In the genomic region with DNA sequence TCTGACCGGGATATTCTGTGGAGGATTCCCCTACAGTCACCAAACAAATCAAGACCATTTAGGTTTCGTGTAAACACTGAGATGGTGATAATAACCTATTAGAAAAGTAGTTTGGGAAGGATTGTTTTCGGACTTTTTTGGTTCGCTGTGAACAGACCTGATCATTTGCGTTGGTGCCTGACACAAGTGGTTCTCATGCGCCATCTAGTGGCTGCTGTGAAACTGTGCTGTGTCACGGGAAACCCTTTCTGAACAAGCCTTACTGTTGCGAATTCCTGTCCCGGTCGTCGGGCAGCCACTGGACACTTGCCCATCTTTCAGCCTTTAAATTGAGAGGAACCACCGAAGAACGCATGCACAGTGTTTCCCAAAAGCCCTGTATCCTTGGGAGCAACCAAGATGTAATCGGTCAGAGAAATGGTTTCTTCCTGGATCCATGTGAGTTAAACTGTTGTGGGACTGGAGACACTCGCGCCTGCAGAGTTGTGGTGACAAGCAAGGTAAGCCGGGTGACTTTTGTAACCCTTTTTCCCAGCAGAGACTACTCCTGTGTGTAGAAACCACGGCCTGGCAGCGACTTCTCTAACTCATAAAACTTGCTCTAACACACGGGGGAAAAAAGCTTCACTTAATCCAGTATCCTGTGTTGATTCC, we compare ENCODE assay signal across 8 mouse cellular contexts.
DNase-seq lines count a peak whose midpoint lies in the region; ATAC-seq and TF ChIP-seq lines count a peak whose summit lies in the region.

No protein-coding gene starts in this region.

- H3K9me3 ChIP-seq in embryonic facial prominence, embryonic 14.5 days (ENCODE audit: control insufficient read depth, low read length): no peaks in the 10 kb centered on the region
- no peaks in the 10 kb centered on the region for H3K9me3 ChIP-seq in limb, embryonic 11.5 days (ENCODE audit: control insufficient read depth, low read length)
- no peaks in the 10 kb centered on the region for H3K9me3 ChIP-seq in midbrain, embryonic 14.5 days (ENCODE audit: control insufficient read depth, low read length)

- peak; percentile 75; the same call in 1 of the 2 replicates for TF ChIP-seq EP300 in heart, adult 2 months (IDR thresholded peaks at IDR 0.05; ENCODE audit: insufficient read depth, low read depth, low read length)

- H3K4me3 ChIP-seq in bone marrow, adult 2 months (replicated peaks; ENCODE audit: control insufficient read depth, low read depth, low read length): no peak overlapping the region
- peak overlapping the region; percentile 35 for H3K4me3 ChIP-seq in embryonic facial prominence, embryonic 14.5 days (ENCODE audit: low read depth, low read length)
- H3K4me3 ChIP-seq in heart, adult 2 months: no peak overlapping the region
- peak overlapping the region; percentile 21; the same call in 1 of the 2 replicates for H3K4me3 ChIP-seq in kidney, adult 2 months (ENCODE audit: insufficient read depth, low read depth, low read length)
- H3K4me3 ChIP-seq in limb, embryonic 11.5 days (ENCODE audit: low read depth, low read length): no peak overlapping the region
- peak overlapping the region; percentile 15 for H3K4me3 ChIP-seq in midbrain, embryonic 14.5 days (replicated peaks; ENCODE audit: low read depth, low read length)

- intact Hi-C loops in heart, adult 2 months (cut with DNase I): loop anchor here (1.0 to 10.0 kb wide), 5 partner anchors 72 to 690 kb away; partner anchors contain the start of gene Rab11fip2

- ATAC-seq in embryonic facial prominence, embryonic 14.5 days (ENCODE audit: low read depth): peak; percentile 60; the same call in 1 of the 2 replicates
- no peak; the same call in 1 of the 2 replicates for ATAC-seq in limb, embryonic 11.5 days (ENCODE audit: insufficient number of reproducible peaks, low FRiP score, low TSS enrichment, low read depth)
- peak; percentile 67; the same call in 1 of the 2 replicates for ATAC-seq in midbrain, embryonic 14.5 days (ENCODE audit: low FRiP score, low TSS enrichment)

- no peaks in the 10 kb centered on the region for H3K79me2 ChIP-seq in heart, adult 2 months (replicated peaks; ENCODE audit: control insufficient read depth, insufficient read depth, low read length)

- TF ChIP-seq CTCF in bone marrow, adult 2 months (IDR thresholded peaks at IDR 0.05; ENCODE audit: control insufficient read depth, insufficient read depth, low read length): peak; percentile 92
- peak; percentile 98 for TF ChIP-seq CTCF in heart, adult 2 months (IDR thresholded peaks at IDR 0.05)
- TF ChIP-seq CTCF in kidney, adult 2 months (conservative IDR thresholded peaks at IDR 0.05; ENCODE audit: insufficient read depth, insufficient read length, low read depth, low read length): peak; percentile 97

- H3K36me3 ChIP-seq in embryonic facial prominence, embryonic 14.5 days (ENCODE audit: control insufficient read depth, insufficient read depth, low read length): no peaks in the 10 kb centered on the region
- H3K36me3 ChIP-seq in heart, adult 2 months (ENCODE audit: control insufficient read depth, insufficient read depth, low read length): no peaks in the 10 kb centered on the region
- no peaks in the 10 kb centered on the region for H3K36me3 ChIP-seq in kidney, adult 2 months (ENCODE audit: control insufficient read depth, insufficient read depth, low read length)
- H3K36me3 ChIP-seq in limb, embryonic 11.5 days (ENCODE audit: control insufficient read depth, insufficient read depth, low read length): no peaks in the 10 kb centered on the region
- no peaks in the 10 kb centered on the region for H3K36me3 ChIP-seq in midbrain, embryonic 14.5 days (ENCODE audit: control insufficient read depth, insufficient read depth, low read length)

- no peaks in the 10 kb centered on the region for H3K4me1 ChIP-seq in bone marrow, adult 2 months (ENCODE audit: control insufficient read depth, insufficient read depth, low read length)
- H3K4me1 ChIP-seq in embryonic facial prominence, embryonic 14.5 days (ENCODE audit: control insufficient read depth, insufficient read depth, low read length): no peaks in the 10 kb centered on the region; the same call in 1 of the 2 replicates
- no peaks in the 10 kb centered on the region for H3K4me1 ChIP-seq in heart, adult 2 months (ENCODE audit: control insufficient read depth, insufficient read depth, low read length)
- H3K4me1 ChIP-seq in kidney, adult 2 months (ENCODE audit: control insufficient read depth, insufficient read depth, low read length): no peaks in the 10 kb centered on the region
- H3K4me1 ChIP-seq in limb, embryonic 11.5 days (ENCODE audit: control insufficient read depth, insufficient read depth, low read length): peaks cover 13% of the 10 kb centered on the region
- peaks cover 6% of the 10 kb centered on the region; the same call in 1 of the 2 replicates for H3K4me1 ChIP-seq in midbrain, embryonic 14.5 days (ENCODE audit: control insufficient read depth, insufficient read depth, low read length)

- TF ChIP-seq POLR2A in bone marrow, adult 2 months (IDR thresholded peaks at IDR 0.05; ENCODE audit: borderline replicate concordance, control insufficient read depth, low read depth, low read length): no peak
- TF ChIP-seq POLR2A in heart, adult 2 months (IDR thresholded peaks at IDR 0.05; ENCODE audit: insufficient read depth, low read depth, low read length): no peak
- TF ChIP-seq POLR2A in kidney, adult 2 months (IDR thresholded peaks at IDR 0.05; ENCODE audit: low read depth, low read length): no peak

- H3K9ac ChIP-seq in embryonic facial prominence, embryonic 14.5 days (ENCODE audit: low read depth, low read length): peak overlapping the region; percentile 52
- no peak overlapping the region for H3K9ac ChIP-seq in heart, adult 2 months (ENCODE audit: low read depth, low read length)
- H3K9ac ChIP-seq in limb, embryonic 11.5 days (ENCODE audit: low read length): no peak overlapping the region
- peak overlapping the region; percentile 37; the same call in 1 of the 2 replicates for H3K9ac ChIP-seq in midbrain, embryonic 14.5 days (replicated peaks; ENCODE audit: low read length)

- 2% methylated on average over 20 of the region's 20 CpGs for WGBS in bone marrow, adult 2 months
- WGBS in embryonic facial prominence, embryonic 14.5 days: 4% methylated on average over 20 of the region's 20 CpGs
- 4% methylated on average over 20 of the region's 20 CpGs for WGBS in heart, adult 2 months
- 6% methylated on average over 20 of the region's 20 CpGs for WGBS in kidney, adult 2 months
- 8% methylated on average over 20 of the region's 20 CpGs for WGBS in limb, embryonic 11.5 days
- 6% methylated on average over 20 of the region's 20 CpGs for WGBS in midbrain, embryonic 14.5 days

- DNase-seq in A20 (ENCODE audit: low read depth, low spot score): peak; percentile 82
- peak; percentile 94 for DNase-seq in embryonic facial prominence, embryonic 14.5 days (ENCODE audit: low spot score)
- peak; percentile 73 to 77 for DNase-seq in heart, adult 2 months
- peak; percentile 86 for DNase-seq in kidney, adult 2 months
- DNase-seq in limb, embryonic 11.5 days (ENCODE audit: low spot score): peak; percentile 93
- DNase-seq in midbrain, embryonic 14.5 days: peak; percentile 96
- DNase-seq in spleen, adult 18-20 months: peak; percentile 43 to 72

- no peak overlapping the region for H3K27ac ChIP-seq in bone marrow, adult 2 months (ENCODE audit: control insufficient read depth, insufficient read depth, low read depth, low read length, poor library complexity)
- H3K27ac ChIP-seq in embryonic facial prominence, embryonic 14.5 days (replicated peaks; ENCODE audit: low read depth, low read length): no peak overlapping the region
- H3K27ac ChIP-seq in heart, adult 2 months: no peak overlapping the region
- H3K27ac ChIP-seq in kidney, adult 2 months (ENCODE audit: insufficient read depth, low read depth, low read length): no peak overlapping the region
- no peak overlapping the region for H3K27ac ChIP-seq in limb, embryonic 11.5 days (replicated peaks; ENCODE audit: low read depth, low read length)
- H3K27ac ChIP-seq in midbrain, embryonic 14.5 days (replicated peaks; ENCODE audit: low read depth, low read length): no peak overlapping the region

- H3K27me3 ChIP-seq in embryonic facial prominence, embryonic 14.5 days (replicated peaks; ENCODE audit: control insufficient read depth, insufficient read depth, low read length): peaks cover 14% of the 10 kb centered on the region
- no peaks in the 10 kb centered on the region; the same call in 1 of the 2 replicates for H3K27me3 ChIP-seq in heart, adult 2 months (ENCODE audit: control insufficient read depth, insufficient read depth, low read length)
- no peaks in the 10 kb centered on the region for H3K27me3 ChIP-seq in kidney, adult 2 months (replicated peaks; ENCODE audit: control insufficient read depth, insufficient read depth, low read length)
- peaks cover 18% of the 10 kb centered on the region for H3K27me3 ChIP-seq in limb, embryonic 11.5 days (ENCODE audit: control insufficient read depth, insufficient read depth, low read length)
- H3K27me3 ChIP-seq in midbrain, embryonic 14.5 days (ENCODE audit: control insufficient read depth, insufficient read depth, low read length): peaks cover 54% of the 10 kb centered on the region

- H3K4me2 ChIP-seq in embryonic facial prominence, embryonic 14.5 days (ENCODE audit: low read depth, low read length): peak overlapping the region; percentile 47
- peak overlapping the region; percentile 3; the same call in 1 of the 2 replicates for H3K4me2 ChIP-seq in limb, embryonic 11.5 days (ENCODE audit: low read depth, severe bottlenecking)
- H3K4me2 ChIP-seq in midbrain, embryonic 14.5 days (ENCODE audit: low read length): peak overlapping the region; percentile 48

Comparison
In these comparisons a context has a peak if more than half of its experiments do, and no peak if none do; other contexts are left out.
1. H3K4me3 ChIP-seq: peak in embryonic facial prominence, embryonic 14.5 days (single experiment), kidney, adult 2 months (single experiment) and midbrain, embryonic 14.5 days (single experiment); none in bone marrow, adult 2 months (single experiment), heart, adult 2 months (single experiment) and limb, embryonic 11.5 days (single experiment).
2. H3K9ac ChIP-seq: peak in embryonic facial prominence, embryonic 14.5 days (single experiment) and midbrain, embryonic 14.5 days (single experiment); none in heart, adult 2 months (single experiment) and limb, embryonic 11.5 days (single experiment).
3. Peak in every context shown above with its lines, with median percentiles within 50 percentile points of each other: DNase-seq, CTCF ChIP-seq and H3K4me2 ChIP-seq.